Mouse (Mus musculus): Measurements from ENCODE around the gene Odc1.
"Not testable (repeated sequence)": the region's sequence is repeated elsewhere in the genome, so short reads cannot be mapped to it uniquely, and the experiment has no call there.

Odc1 gene

GRCm38 (mm10) chr12:17544209-17545106, at the start of gene Odc1:
Odc1 (plus strand) TSS chr12:17544794.
- peak; percentile 85 for DNase-seq (ENCODE audit: low read depth)

GRCm38 (mm10) chr12:17494809-17495208, 49.8 kb upstream of the Odc1 start:
- no peak for DNase-seq (ENCODE audit: low read depth)

- no peak for DNase-seq (ENCODE audit: low read depth)
Observed at GRCm38 (mm10) chr12:17495858-17496451, 48.6 kb upstream of the Odc1 start.

- no peak for DNase-seq (ENCODE audit: low read depth)
Observed at GRCm38 (mm10) chr12:17505620-17506074, 38.9 kb upstream of the Odc1 start.

- DNase-seq (ENCODE audit: low read depth) = peak; percentile 73
Observed at GRCm38 (mm10) chr12:17506117-17506993, 38.2 kb upstream of the Odc1 start.

- DNase-seq (ENCODE audit: low read depth) = no peak
Observed at GRCm38 (mm10) chr12:17506994-17507542, 37.5 kb upstream of the Odc1 start.

- DNase-seq (ENCODE audit: low read depth) = no peak
Observed at GRCm38 (mm10) chr12:17509310-17509709, 35.3 kb upstream of the Odc1 start.

- DNase-seq (ENCODE audit: low read depth) = no peak
Observed at GRCm38 (mm10) chr12:17510158-17510557, 34.4 kb upstream of the Odc1 start.

GRCm38 (mm10) chr12:17511019-17511418, 33.6 kb upstream of the Odc1 start:
- DNase-seq (ENCODE audit: low read depth) = no peak

- no peak for DNase-seq (ENCODE audit: low read depth)
Observed at GRCm38 (mm10) chr12:17529180-17529579, 15.4 kb upstream of the Odc1 start.

- no peak for DNase-seq (ENCODE audit: low read depth)
Observed at GRCm38 (mm10) chr12:17529726-17530125, 14.9 kb upstream of the Odc1 start.

- DNase-seq (ENCODE audit: low read depth) = no peak
Observed at GRCm38 (mm10) chr12:17530825-17531224, 13.8 kb upstream of the Odc1 start.

- no peak for DNase-seq (ENCODE audit: low read depth)
Observed at GRCm38 (mm10) chr12:17536222-17536621, 8.4 kb upstream of the Odc1 start.

- DNase-seq (ENCODE audit: low read depth) = no peak
Observed at GRCm38 (mm10) chr12:17537147-17537546, 7.4 kb upstream of the Odc1 start.

GRCm38 (mm10) chr12:17538087-17538486, 6.5 kb upstream of the Odc1 start:
- DNase-seq (ENCODE audit: low read depth) = peak; percentile 82

GRCm38 (mm10) chr12:17539041-17539440, 5.6 kb upstream of the Odc1 start:
- DNase-seq (ENCODE audit: low read depth) = no peak

GRCm38 (mm10) chr12:17540040-17540552, 4.5 kb upstream of the Odc1 start:
- no peak for DNase-seq (ENCODE audit: low read depth)

GRCm38 (mm10) chr12:17545107-17545571, 545 bp downstream of the Odc1 start:
- no peak for DNase-seq (ENCODE audit: low read depth)

- no peak for DNase-seq (ENCODE audit: low read depth)
Observed at GRCm38 (mm10) chr12:17545884-17546283, 1.3 kb downstream of the Odc1 start.

GRCm38 (mm10) chr12:17547552-17547951, 3.0 kb downstream of the Odc1 start:
- DNase-seq (ENCODE audit: low read depth) = not testable (repeated sequence)

GRCm38 (mm10) chr12:17548505-17548904, 3.9 kb downstream of the Odc1 start:
- DNase-seq (ENCODE audit: low read depth) = no peak

- not testable (repeated sequence) for DNase-seq (ENCODE audit: low read depth)
Observed at GRCm38 (mm10) chr12:17549421-17549820, 4.8 kb downstream of the Odc1 start.
